Mouse (Mus musculus) left cerebral cortex, adult 9 months (tissue): ENCODE measurements at regions not wholly inside any gene's neighbourhood (a gene's known extent, or its start where the extent isn't known, plus 50 kb on each side); places are given as distances from the start of the nearest gene placed in this dataset.
A peak's percentile ranks its signal among the peaks of the same experiment; 100 is the strongest.
"Not testable (repeated sequence)": the region's sequence is repeated elsewhere in the genome, so short reads cannot be mapped to it uniquely, and the experiment has no call there.

ENCODE experiments used
- DNase-seq, 2 experiments: peaks; one replicate each; pipeline ENCODE4 v3.0.0; 2022; ENCODE audit warnings: low spot score in 2 of 2

DNA sequence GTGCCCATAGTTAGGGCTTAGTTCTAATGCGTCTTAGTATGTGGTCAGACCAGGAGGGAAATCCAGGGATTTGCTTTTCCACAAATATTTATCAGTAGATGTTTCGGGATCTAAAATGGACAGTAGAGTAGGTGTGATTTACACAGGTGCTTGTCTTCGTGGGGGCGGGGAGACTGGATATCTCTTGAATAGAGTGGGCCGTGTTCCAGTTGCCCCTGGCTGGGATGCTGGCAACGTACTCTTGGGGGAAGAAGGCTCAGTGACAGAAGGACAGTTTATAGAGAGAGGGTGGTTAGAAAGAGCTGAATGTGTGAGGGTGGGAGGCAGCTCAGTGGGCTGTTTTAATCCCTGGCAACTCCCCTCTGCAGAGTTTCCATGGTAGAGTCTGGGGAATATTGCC is 117.4 kb downstream of the Enc1 start:
- DNase-seq: no peak

DNA sequence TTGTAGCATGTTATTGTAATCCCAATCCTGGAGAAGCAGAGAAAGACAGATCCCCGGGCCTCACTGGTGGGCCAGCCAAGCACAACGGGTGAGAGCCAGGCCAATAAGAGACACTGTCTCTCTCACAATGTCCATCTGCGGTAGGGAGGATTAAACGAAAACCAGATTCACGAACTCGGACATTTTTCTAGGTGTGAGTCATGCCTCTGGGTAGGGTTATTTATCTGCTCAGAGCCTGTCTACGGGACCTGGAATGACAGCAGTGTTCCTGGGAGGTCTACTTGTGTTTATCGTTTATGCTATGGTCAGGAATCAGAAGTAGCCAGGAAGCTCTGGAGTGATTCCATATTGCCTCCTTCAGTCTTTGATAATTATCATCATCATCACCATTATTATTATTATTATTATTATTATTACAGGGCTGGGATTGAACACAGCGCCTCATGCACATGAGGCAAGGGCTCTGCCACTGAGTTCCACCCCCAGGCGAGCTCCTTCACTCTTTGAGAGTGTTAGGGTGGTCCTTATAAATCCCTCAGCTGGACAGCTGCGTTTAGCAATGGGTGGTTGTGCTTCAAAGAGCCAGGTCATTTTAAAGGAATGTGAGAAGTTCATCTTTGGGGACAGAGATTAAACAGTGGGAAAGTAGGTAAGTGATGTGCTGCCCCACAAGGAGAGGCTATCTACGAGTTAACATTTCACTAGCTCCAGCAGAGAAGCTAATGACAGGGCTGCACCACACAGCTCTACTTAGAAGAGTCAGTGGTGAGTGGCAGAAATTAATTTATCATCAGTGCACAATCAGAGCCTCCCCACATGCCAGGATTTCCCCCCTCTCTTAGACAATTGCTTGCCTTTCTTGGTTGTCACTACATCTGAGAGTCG is 116.3 kb downstream of the Enc1 start:
- DNase-seq: no peak

DNA sequence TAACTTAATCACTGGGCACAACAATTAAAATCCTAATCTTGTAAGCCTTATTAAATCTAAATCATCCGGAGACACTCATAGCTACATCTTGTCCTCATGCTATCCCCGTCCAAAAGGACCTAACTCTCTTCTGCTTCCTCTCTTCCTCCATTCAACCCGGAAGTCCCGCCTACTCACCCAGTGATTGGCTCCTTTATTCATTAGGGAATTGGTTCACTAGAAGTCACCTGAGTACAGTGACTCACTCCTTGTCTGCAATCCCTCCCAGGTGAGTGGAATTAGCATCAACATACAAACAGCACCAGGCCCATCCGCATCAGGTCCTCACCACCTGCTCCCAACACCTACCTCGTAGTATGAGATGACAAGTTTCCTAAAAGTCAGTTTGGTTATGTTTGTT is 114.5 kb downstream of the Enc1 start:
- not testable (repeated sequence) for DNase-seq

DNA sequence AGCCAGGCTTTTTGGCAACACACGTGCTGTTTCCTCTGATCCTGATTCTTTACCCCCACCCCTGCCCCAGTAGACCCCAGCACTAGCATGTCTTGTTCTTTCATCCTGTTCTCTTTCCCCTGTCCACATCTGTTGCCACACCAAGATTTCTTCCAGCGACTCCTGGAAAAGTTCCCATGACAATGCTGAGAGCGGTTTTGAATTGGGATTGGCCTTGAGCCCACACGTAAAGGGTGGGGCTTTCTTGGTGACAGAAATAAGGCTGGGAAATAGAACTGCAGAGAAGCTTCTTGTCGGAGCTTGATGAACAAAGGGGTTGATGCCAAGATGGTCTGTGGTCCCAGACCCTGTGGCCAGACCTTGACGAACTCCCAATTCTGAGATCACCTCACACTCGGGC is 106.8 kb downstream of the Enc1 start:
- no peak for DNase-seq

DNA sequence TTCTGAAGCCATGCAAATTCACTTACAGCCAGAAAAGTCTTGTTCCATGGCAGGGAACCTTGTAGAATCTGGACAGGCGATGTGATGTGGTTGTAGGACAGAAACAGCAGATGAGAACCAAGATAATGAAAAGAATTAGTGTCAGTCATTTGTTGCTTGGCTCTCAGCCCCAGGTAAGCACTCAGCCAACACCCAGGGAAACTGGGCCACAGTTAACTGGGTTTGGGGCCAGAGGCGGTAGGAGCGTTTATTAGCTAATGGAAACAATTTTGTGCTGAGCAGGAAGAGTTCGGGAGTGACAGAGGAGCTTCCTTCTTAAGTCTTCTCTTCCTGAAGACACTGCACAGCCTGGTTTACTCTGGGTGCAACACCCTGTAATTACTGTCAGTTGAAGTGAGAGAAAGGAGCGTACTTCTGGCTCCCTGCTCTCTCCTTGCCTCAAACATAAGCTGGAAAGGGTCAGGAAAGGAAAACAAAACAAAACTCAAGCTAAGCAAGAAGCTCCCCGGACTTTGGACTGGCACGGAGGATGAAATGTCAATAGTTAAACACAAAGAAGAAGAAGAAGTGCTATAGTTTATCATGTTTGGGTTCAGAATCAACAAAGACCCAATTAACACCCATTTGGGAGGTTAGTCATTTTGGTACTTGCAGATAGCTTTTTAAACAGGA is 100.4 kb downstream of the Enc1 start:
- DNase-seq: no peak

DNA sequence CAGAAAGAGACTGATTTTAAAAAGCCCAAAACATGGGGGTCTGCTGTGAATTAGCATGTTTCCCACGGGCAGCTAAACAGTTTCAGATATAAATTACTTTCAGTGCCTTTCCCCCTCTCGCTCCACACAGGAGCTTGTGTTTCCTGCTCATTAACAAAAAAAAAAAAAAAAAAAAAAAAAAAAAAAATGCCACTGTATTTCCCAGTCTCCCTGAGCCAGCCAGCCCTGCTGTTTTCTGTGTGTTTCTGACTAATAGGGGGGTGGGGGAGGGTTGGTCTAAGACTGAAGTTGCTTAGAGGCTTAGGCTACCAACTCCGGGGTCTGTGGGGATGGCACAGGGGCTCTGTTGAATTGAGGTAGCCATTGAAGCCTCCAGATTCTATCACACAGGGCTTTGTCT is 97.0 kb downstream of the Enc1 start:
- DNase-seq: no peak

DNA sequence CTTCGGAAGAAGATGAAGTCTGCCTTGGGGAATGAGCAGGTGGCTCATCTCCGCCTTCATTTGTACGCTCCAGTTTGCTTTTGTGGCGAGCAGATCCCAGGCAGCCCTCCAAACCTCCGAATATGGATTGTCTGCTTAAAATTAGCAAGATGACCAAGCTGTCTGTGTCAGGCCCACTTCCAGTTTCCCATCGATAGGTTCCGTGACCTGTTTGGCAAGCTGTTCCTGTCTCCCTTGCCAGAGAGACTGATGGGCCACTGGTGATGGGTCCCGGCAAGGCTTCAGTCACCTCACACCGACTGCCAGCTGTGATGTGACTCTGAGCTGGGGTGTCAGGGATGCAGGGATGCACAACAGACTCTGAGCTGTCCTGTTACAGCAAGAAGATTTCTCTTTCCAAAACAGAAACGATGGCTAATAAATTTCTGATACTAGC is 96.4 kb downstream of the Enc1 start:
- peak in 1 of 2 experiments; percentile 35 for DNase-seq

DNA sequence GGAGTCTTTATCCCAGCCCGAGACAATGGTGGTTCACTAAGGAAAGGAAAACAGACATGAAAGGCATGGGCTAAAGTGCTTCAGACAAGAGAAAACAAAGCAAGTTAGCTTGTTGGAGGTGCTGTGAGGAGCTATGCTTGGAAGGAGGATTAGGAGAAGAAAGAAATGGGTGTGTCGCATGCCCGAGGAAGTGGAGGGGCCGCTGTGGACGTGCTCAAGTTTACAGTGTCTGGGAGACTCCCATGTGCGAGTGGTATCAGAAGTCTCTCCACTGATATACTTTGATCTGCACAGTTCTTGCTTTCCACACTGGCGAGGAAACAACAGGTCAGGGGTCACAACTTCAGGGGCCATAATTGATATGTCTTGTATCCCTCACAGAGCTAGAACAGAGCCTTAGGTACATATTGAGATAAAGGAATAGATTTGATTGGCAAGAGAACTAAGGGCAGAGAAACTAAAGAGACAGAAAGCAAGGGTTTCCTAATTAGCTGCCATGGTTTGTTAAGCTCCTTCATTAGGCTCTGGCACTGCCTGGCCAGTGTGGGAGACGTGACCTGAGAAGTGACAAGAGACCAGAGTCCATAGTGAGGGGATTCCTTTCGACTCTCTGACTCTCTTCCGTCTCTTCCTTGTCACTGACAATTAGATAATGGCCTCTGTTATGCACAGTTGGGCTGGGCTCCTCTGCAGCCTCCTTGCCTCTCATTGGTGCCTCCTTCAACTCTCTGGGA is 93.1 kb downstream of the Enc1 start:
- no peak for DNase-seq

DNA sequence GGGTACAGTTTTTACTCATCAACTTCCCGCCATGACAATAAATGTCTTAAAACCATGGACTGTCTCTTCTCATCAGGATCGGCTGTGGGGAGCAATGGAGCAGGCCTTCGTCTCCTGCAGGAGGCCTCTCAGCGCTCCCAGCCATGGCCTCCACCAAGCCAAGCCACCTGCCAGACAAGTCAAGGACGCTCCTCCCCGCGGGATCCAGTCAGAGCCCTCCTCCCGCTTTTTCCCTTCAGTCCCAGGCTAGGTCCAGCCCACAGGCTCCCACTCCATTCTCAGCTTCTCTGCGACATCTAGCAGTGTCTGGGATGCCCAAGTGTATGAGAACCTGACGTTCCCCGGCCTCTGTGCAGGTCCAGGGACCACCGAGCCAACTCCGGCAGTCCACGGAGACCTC is 90.2 kb downstream of the Enc1 start:
- no peak for DNase-seq

DNA sequence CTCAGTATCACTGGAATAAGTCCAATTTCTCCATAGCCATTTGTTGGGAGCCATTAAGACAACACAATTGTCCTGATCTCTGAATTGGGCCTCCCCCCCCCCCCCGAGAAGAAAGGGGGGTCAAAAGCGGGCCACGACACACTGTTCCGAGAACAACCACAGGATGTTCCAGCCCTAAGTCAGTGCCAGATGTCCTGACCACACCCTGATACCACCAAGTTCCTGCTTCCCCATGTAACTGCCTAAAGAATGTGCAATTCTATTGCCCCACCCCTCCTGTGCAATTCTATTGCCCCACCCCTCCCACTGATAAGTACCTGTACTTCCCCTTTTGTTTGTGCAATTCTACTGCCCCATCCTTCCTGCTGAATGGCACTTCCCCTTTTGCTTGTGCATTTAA is 80.4 kb downstream of the Enc1 start:
- not testable (repeated sequence) for DNase-seq

DNA sequence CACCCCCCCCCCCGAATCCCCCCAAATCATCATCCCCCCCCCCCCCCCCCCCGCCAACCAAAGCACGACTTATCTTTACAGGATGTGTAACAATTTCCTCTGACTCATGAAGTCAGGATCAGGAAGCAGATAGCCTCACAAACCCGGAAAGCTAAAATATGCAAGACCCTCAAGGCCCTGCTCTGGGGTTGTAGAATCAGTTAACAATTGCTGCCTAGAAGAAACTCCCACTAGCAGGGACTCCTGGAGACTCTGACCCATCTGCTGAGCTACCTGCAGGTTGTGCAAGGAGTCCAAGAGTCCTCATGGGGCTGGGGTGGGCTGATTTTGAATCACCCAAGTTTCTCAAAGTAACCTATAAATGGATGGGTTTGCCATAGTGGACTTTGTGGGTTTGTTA is 79.9 kb downstream of the Enc1 start:
- DNase-seq: no peak

DNA sequence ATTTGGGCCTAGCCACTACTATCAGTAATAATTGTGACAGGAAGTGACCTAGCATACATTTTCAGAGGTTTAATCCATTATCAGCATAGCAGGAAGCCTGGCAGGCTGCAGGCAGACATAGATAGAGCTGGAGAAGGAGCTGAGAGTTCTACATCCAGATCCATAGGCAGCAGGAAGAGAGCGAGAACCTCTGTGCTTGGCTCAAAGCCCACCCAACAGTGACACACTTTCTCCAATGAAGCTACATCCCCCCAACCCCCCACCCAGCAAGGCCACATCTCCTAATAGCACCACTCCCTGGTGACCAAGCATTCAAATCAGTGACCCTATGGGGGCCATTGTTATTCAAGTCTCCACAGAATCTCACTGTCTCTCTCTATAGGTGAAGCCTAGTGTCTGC is 79.4 kb downstream of the Enc1 start:
- DNase-seq: no peak

DNA sequence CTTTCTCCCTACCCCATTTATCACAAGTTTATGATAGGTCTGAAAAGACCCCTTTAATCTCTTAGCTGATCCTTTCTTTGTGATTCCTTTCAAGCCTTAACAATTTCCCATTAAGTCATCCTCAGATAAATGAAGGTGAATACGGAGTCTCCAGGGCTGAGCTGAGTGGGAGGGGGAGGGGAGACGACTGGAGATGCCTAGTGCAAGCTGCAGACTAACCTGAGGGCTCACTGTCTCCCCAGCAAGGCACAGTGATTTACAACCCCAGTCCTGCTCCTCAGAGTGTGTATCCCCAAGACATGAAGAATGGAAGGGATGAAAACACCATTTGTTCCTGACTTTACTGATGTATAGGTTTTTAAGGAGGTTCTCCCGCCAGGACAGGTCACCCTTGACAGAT is 76.7 kb downstream of the Enc1 start:
- DNase-seq: no peak

DNA sequence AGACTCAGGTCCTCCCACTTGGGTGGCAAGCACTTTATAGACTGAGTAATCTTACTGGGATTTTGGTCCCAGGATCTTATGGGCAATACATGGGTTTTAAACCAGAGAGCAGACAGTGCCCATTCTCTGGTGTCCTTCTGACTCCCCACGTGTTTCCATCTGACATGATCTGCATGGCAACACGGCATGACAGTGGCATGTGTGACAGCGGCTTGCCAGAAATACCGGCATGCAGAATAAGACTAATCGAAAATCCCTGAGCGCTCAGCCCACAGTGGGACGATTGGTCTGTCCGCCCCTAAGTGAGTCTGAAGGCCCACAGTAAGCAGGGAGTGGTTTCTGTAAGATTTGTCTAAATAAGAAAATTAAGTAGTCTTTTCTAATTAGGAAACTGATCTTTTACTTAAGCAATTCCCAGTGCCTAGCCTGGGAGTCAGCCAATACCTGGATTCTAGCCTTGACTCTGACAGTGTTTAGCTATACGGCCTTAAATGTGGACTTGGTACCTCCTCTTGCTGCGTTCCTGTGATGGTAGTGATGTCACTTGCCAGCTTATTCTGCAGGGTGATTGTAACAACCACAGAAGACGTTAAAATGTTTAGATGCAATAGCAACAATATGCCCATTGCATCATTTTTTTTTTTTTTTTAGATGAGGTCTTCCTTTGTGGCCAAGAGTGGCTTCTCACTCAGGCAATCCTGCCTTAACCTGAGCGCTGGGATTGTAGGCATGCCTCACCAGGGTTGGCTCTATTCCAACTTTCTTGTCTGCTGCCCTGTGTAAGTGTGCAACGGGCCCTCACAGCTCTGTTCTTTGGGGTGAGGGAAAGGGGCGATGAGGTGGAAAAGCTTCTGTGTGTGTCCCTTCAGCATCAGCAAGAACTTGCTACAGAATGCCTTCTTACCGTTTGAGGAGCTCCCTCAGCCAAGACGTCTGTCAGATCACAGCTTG is 71.8 kb downstream of the Enc1 start:
- no peak for DNase-seq

DNA sequence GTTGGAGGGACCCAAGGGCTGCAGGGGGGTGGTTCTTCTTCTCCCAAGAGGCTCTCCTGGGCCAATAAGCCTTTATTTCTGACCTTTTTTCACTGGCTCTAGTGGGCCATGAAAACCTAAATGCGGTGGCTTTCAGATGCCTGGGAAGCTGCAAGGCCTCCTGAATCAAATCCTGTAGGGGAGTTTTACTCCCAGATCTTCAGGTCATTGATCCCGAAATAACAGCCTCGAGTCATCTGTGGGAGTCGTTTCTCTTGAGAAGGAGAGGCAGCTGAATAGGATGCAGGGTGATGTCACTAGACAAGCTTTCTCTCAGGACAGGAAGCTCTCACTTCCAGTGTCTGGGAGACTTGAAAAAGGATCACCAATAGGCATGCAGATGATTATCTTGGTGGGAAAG is 70.4 kb downstream of the Enc1 start:
- no peak for DNase-seq

DNA sequence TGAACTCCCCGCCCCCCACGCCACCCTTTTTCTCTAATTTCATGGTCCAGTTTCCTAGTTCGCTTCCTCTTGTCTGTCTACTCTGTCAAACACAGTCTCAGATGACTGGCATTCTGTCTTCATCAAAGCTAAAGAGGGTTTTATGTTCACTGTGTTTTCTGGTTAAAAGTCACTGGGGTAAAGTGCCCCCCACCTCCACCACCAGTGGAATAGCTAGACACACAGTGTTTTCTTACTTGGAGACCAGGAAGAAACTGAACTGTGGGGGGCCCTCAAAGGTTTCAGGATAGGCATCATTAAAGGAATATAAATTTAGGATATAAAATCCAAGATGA is 69.9 kb downstream of the Enc1 start:
- DNase-seq: no peak

DNA sequence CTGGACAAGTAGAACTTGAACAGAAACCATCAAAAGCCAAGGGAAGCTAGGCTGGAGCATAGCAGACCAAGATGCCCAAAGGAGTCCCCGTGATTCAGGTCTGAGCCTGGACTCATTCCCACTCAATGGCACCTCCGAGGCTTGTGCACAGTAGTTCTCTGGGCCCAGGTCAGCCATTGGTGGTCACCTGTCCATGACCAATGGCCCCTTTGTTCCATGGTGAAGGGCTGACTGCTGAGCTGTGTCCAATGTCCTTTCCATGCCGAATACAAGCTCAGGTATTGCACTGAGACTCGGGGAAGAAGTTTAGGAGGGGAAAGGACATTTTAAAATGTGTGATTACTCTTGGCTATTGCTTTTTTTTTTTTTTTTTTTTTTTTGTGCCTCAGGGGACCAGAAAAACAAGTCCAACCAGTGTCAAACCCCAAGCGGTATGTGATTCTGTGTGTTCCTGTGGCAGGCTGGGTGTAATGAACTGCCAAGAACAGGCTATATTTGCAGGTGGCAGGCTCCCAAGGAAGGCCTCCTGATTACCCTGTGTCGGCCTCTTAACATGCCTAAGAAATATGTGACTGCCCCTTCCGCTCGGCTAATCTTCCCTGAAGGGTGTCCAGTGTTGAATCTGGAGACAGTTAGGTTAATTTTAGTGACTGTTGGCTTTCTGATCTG is 69.4 kb downstream of the Enc1 start:
- DNase-seq: no peak

DNA sequence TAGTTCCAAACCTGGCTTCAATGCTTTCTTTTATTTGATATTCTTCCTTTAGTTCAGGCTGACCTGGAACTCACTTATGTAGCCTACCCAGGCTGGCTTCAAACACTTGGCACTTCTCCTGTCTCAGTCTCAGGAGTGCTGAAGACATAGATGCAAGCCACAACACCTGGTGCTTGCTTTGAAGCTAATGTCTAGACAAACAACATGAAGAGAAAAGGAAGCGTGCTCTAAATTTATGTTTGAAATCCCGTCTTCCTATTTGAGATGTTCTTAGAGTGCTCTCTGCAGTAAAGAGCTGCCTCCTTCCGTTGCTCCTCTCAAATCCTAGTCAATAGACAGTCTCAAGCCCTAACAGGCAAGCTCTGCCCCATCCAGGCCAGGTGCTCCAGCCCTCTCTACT is 68.5 kb downstream of the Enc1 start:
- DNase-seq: no peak

DNA sequence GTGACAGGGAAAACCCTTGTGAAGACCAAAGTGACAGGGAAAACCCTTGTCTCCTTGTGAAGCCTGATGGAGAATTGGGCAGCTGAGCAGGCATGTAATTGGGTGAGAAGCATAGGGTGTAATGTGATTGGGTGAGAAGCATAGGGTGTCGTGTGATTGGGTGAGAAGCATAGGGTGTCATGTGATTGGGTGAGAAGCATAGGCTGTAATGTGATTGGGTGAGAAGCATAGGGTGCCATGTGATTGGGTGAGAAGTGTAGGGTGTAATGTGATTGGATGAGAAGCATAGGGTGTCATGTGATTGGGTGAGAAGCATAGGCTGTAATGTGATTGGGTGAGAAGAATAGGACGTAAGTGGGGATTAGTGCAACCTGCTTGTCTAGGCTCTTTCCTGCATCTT is 67.5 kb downstream of the Enc1 start:
- no peak for DNase-seq
